Mouse (Mus musculus) heart, postnatal 4 days (tissue): ENCODE measurements around the gene Olfr1045. TPM values are rescaled to one million over a fixed set of nuclear protein-coding genes. Genes with fewer than 3 reads are reported as not detected.
"Not testable (repeated sequence)": the region's sequence is repeated elsewhere in the genome, so short reads cannot be mapped to it uniquely, and the experiment has no call there.

Experiments used
- DNase-seq: peaks from one replicate; pipeline ENCODE4 v3.0.0; 2021
- total RNA-seq, 2 experiments: library from RNA; stranded (reverse); gene quantifications; 2 replicates each; pipeline ENCODE4 v1.2.3; 2021

Gene Olfr1045
- not detected for total RNA-seq

DNA sequence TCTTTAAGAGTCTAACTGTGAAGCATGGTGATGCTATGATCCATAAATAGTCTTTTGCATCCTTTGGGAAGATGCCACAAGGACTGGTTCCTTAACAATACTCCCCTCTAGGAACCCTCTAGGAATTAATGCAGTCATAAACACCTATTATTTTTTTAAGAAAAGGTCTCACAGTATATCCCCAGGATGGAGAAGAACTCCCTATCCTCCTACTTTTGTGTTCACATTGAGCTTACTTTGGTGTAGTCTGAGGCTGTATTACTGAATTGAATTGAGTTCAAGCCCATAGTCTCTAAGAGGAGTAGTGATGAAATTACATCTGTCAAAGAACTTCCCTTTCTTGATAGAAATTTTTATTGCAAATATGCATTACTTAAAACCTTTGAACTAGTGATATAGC, at the start of gene Olfr1045:
TSS of gene Olfr1045 (minus strand) at position 101 of the 400 bp plus-strand sequence.
- DNase-seq = no peak

DNA sequence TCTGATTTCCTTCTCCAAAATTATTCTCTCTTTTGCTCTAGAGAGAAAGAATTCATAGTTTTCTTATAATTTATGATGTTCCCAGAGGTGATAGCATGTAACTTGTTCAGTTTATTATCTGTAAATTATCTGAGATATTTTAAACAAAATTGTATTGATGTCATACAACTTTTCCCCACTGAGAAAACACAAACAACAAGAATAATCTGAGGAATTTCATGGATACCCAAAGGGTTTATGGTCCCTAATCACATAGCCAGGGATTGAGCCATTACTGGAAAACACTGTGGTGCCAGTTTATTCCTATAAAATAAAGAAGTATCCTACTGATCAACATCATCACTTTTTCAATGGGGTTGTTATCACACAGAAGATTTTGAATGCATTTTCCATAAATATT, 37.4 kb upstream of the Olfr1045 start, which contains the start of gene Olfr1048:
TSS of gene Olfr1048 (minus strand) at position 101 of the 400 bp plus-strand sequence.
- DNase-seq = no peak

DNA sequence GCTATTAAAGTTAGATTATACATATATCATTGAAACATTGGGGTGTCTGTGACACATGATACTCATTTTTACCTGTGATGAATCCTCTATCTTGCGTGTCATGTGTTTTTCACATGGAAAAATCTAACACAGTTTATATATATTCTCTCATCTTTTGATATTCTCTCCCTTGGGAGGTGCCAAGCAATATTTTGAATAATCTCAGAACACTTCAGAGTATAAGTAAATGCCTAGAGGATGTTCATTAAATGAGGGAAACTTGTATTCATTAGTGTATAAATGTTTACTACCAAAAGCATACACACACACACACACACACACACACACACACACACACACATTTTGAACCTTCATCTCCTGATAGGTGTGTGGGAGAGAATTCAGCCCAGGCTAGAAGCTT, 28.5 kb upstream of the Olfr1045 start, which contains the start of gene Olfr1047:
TSS of gene Olfr1047 (minus strand) at position 101 of the 400 bp plus-strand sequence.
- no peak for DNase-seq

DNA sequence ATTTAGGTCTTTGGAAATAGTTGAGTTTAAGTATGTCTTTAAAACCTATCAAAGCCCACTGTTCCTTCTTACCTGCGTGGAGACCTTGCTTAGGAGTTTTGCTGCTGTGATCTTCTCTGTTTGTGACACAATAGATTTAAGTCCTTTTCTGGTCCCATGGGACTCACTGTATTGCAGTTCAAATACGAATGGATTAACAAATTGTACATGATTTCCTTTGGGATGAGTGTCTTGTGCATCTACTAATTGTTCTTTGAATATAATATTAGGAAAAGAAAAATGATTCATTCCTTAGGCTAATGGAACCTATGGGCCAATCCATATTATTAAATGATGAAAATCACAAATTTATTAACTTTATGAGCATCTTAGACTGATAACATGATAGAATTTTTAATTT, 16.4 kb upstream of the Olfr1045 start, which contains the start of gene Olfr1046:
TSS of gene Olfr1046 (minus strand) at position 101 of the 400 bp plus-strand sequence.
- no peak for DNase-seq

DNA sequence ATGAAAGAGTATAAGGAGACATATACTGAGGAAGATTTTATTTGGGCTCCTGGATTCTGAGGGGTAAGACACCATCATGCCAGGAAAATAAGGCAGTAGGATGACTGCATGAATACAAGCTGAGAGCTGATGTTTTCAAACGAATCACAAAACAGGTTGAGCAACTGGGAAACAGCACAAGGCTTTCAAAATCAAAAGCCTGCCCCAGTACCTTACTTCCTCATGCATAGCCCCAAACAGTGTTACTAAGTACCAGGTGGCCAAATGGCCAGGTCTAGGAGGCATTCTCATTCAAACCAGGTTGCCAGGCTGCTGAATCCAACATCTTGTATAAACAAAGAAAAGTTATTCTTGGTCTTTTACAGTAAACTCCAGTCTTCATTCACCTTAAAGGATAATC, 6.9 kb downstream of the Olfr1045 start:
- DNase-seq = no peak

DNA sequence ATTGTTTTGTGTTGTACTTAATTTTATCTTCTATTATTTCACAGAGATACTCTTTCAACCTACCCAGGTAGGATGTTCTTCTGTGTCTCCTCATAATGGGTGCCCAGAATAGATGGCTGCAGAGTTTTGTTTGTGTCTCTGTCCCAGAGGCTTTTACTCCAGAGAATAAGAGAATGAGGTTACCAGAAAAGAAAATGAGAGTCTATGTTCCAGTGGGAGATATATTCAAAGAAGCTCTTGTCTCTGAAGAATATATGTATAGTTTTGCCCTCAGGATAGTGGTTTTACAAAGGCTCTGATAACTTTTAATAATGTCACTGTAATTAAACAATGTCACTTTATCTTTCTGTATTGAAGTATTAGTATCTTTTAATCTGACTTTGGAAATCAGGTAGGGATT, 17.2 kb downstream of the Olfr1045 start, which contains the start of gene Olfr52:
TSS of gene Olfr52 (minus strand) at position 101 of the 400 bp plus-strand sequence.
- DNase-seq = no peak

DNA sequence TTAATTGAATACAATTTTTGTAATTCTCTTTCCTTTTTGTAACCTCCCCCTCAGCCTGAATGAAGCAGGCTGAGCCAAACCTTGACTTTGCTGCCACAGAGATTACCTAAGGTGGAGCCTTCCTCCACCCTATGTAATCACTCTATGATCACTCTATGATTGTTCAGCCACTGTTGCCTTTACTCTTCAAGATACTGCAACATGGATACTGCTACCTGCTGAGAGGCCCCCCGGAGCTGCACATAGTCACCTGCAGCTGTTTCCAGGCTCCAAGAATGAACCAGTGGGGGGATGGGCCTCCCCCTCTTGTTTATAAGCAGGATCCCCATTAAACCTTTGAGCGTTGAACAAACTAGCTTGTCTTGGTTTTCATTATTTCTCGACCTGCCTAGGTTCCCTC, 22.9 kb downstream of the Olfr1045 start:
- DNase-seq = no peak

DNA sequence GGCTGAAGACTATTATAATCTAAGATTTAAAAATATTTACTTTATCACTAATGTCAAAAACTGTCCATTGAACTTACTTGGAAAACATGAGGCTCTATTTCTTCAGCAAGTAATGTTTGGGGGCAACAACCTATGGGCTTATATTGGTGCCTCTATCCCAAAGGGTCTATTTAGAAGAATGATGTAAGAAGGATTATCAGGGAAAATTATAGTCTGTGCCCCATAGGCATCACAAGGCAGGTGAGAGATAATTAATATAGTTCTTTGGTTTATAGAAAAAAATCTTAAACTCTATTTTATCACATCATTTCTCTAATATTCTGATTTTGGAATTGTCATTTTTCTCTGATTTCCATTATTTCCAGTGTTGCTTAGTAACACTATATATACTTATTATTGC, 25.1 kb downstream of the Olfr1045 start, which contains the start of gene Olfr1044:
TSS of gene Olfr1044 (minus strand) at position 101 of the 400 bp plus-strand sequence.
- no peak for DNase-seq

DNA sequence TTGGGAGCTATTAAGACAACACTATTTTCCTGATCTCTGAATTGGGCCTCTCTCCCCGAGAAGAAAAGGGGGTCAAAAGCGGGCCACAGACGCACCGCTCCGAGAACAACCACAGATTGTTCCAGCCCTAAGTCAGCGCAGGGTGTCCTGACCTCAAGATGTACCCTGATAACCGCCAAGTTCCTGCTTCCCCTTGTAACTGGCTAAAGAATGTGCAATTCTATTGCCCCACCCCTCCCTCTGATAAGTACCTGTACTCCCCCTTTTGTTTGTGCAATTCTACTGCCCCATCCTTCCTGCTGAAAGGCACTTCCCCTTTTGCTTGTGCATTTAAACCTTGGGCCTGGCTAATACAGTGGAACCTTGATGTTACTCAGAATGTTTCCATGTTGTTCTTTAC, 27.4 kb downstream of the Olfr1045 start:
- not testable (repeated sequence) for DNase-seq

DNA sequence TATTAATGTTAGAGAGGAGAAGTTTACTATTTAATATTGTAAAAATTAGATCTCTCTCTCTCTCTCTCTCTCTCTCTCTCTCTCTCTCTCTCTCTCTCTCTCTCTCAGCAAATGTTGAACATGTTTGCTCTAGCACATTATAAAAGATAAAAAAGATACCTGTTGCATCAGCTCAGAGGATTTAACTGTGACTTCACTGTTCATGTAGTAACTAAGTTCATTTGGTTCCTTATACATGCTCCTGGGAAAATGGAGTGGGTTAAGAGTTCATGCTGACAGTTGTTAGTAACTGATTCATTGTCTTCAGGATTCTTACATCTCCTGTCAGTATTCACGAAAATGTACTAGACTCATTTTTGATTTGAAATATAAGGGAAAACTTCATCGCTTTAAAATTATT, 35.4 kb downstream of the Olfr1045 start, which contains the start of gene Olfr1043:
TSS of gene Olfr1043 (minus strand) at position 101 of the 400 bp plus-strand sequence.
- no peak for DNase-seq

DNA sequence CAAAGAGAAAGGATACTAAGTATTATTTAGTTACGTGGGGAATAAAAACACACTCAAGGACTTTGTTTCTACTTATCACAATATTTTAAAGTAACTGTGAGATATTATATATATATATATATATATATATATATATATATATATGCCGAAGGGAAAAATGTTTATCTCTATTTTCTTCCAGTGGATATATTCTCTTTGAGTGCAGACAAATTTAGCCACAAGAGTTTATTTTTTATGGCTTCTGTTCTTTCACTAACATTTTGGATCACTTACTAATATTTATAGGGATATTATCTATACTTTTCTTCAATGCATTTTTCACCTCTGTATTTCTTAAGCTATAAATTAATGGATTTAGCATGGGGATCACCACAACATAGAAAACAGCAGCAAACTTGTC, 41.1 kb downstream of the Olfr1045 start, which contains the start of gene Olfr1042:
TSS of gene Olfr1042 (minus strand) at position 101 of the 400 bp plus-strand sequence.
- DNase-seq = no peak

DNA sequence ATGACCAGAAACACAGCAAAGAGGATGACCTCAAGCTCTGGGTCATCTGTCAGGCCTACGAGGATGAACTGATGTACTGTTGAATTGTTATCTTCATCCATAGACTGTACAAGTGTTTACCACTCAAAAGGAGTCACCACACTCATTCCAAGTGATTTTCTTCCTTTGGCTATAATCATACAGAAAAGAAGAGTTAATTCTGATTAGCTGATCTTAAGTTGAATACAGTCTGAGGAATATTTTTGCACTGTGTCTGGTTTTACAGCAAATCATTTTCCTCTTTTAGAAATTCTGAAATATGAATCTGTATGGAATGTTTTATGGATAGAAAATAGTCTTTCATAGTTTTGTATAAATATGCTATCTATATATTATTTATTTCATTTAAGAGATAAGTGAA, 56.2 kb downstream of the Olfr1045 start, which contains the start of gene Olfr1040:
TSS of gene Olfr1040 (minus strand) at position 101 of the 400 bp plus-strand sequence.
- no peak for DNase-seq

Other genes starting within 250 kb of the Olfr1045 start
- not detected for gene Olfr1029, start 229.1 kb downstream of the Olfr1045 start, total RNA-seq
- not detected for gene Olfr1030, start 223.7 kb downstream of the Olfr1045 start, total RNA-seq
- gene Olfr1031, start 212.7 kb downstream of the Olfr1045 start, total RNA-seq = not detected
- gene Olfr1032, start 197.5 kb downstream of the Olfr1045 start, total RNA-seq = not detected
- 1 to 10 TPM in 1 of 2 experiments, under 1 TPM in 1; 0.43 to 1.1 TPM for gene Olfr1033, start 182.4 kb downstream of the Olfr1045 start, total RNA-seq
- under 1 TPM in 1 of 2 experiments, not detected in 1; 0.07 TPM for gene Olfr1034, start 157.1 kb downstream of the Olfr1045 start, total RNA-seq
- not detected for gene Olfr1036, start 129.0 kb downstream of the Olfr1045 start, total RNA-seq
- gene Olfr1037, start 115.6 kb downstream of the Olfr1045 start, total RNA-seq = not detected
- not detected for gene Olfr1039, start 67.1 kb downstream of the Olfr1045 start, total RNA-seq
- not detected for gene Olfr1040, start 56.3 kb downstream of the Olfr1045 start, total RNA-seq
- gene Olfr1042, start 41.2 kb downstream of the Olfr1045 start, total RNA-seq = not detected
- gene Olfr1043, start 35.5 kb downstream of the Olfr1045 start, total RNA-seq = not detected
- gene Olfr1044, start 25.2 kb downstream of the Olfr1045 start, total RNA-seq = not detected
- gene Olfr52, start 17.3 kb downstream of the Olfr1045 start, total RNA-seq = not detected
- gene Olfr1046, start 16.3 kb upstream of the Olfr1045 start, total RNA-seq = not detected
- not detected for gene Olfr1047, start 28.4 kb upstream of the Olfr1045 start, total RNA-seq
- gene Olfr1048, start 37.3 kb upstream of the Olfr1045 start, total RNA-seq = not detected
- not detected for gene Olfr1049, start 55.3 kb upstream of the Olfr1045 start, total RNA-seq
- not detected for gene Olfr1051, start 76.1 kb upstream of the Olfr1045 start, total RNA-seq
- not detected for gene Olfr1052, start 89.4 kb upstream of the Olfr1045 start, total RNA-seq
- not detected for gene Olfr1053, start 112.3 kb upstream of the Olfr1045 start, total RNA-seq
- gene Olfr1054, start 132.4 kb upstream of the Olfr1045 start, total RNA-seq = not detected
- gene Olfr1055, start 147.3 kb upstream of the Olfr1045 start, total RNA-seq = not detected
- not detected for gene Olfr1056, start 159.5 kb upstream of the Olfr1045 start, total RNA-seq
- gene Olfr1057, start 175.4 kb upstream of the Olfr1045 start, total RNA-seq = not detected
- gene Olfr1058, start 185.6 kb upstream of the Olfr1045 start, total RNA-seq = not detected
- not detected for gene Olfr1061, start 211.0 kb upstream of the Olfr1045 start, total RNA-seq
- gene Olfr1062, start 223.7 kb upstream of the Olfr1045 start, total RNA-seq = not detected
- not detected for gene Olfr1065, start 247.6 kb upstream of the Olfr1045 start, total RNA-seq